Mouse (Mus musculus) CH12.LX (cell line): ENCODE measurements around the gene Olfr1270. TPM values are rescaled to one million over a fixed set of nuclear protein-coding genes. Genes with fewer than 3 reads are reported as not detected.

Experiments used
- DNase-seq: peaks from one replicate; pipeline ENCODE4 v3.0.0-alpha.2; 2013; ENCODE audit errors: extremely low read depth
- H3K27ac ChIP-seq: 2 replicates; pipeline ENCODE4 v1.5.1; 2012; ENCODE audit warnings: low read depth, mild to moderate bottlenecking, control low read depth, moderate library complexity; ENCODE audit not compliant: insufficient read depth
- H3K27me3 ChIP-seq: replicated peaks from 2 replicates; pipeline ENCODE3; 2012; ENCODE audit warnings: inconsistent platforms
- H3K36me3 ChIP-seq, 2 experiments: replicated peaks in 1 of 2; 2 replicates each; pipeline versions ENCODE3 to v1.6.1; 2012; ENCODE audit warnings: inconsistent platforms in 1 of 2, low read length in 1 of 2, mild to moderate bottlenecking in 1 of 2, mixed read lengths in 1 of 2, moderate library complexity in 1 of 2; ENCODE audit not compliant: control insufficient read depth in 1 of 2, insufficient read depth in 1 of 2
- H3K4me1 ChIP-seq, 2 experiments: 2 replicates each; pipeline ENCODE4 v1.6.1; 2012; ENCODE audit warnings: inconsistent platforms in 1 of 2, moderate library complexity in 1 of 2; ENCODE audit not compliant: insufficient read depth in 2 of 2, control insufficient read depth in 1 of 2
- H3K4me2 ChIP-seq: 2 replicates; pipeline ENCODE4 v1.6.1; 2012; ENCODE audit warnings: low read depth, mild to moderate bottlenecking, control low read depth; ENCODE audit not compliant: poor library complexity, insufficient read depth, severe bottlenecking
- H3K4me3 ChIP-seq, 3 experiments: fragments of 150-350 bp in 1 of 3; sonication (generic) in 1 of 3; replicated peaks in 1 of 3; 2 replicates each; pipeline versions ENCODE3 to v1.5.1; 2011 to 2012; ENCODE audit warnings: low read depth in 2 of 3, low read length in 2 of 3, mild to moderate bottlenecking in 2 of 3, moderate library complexity in 2 of 3, control low read depth in 1 of 3, improper control_type of control experiment in 1 of 3, inconsistent platforms in 1 of 3, mixed read lengths in 1 of 3; ENCODE audit not compliant: poor library complexity in 1 of 3
- H3K79me2 ChIP-seq: replicated peaks from 2 replicates; pipeline ENCODE4 v1.6.1; 2012; ENCODE audit warnings: mild to moderate bottlenecking, moderate library complexity; ENCODE audit not compliant: control insufficient read depth, poor library complexity, insufficient read depth, severe bottlenecking; ENCODE audit errors: extremely low read depth
- H3K9ac ChIP-seq: 2 replicates; pipeline ENCODE4 v1.6.1; 2012; ENCODE audit warnings: low read depth, mild to moderate bottlenecking, control low read depth, moderate library complexity; ENCODE audit not compliant: insufficient read depth
- H3K9me3 ChIP-seq: replicated peaks from 2 replicates; pipeline ENCODE3; 2012; ENCODE audit warnings: low read length, inconsistent platforms, mixed read lengths
- CHD1 ChIP-seq: IDR thresholded peaks from 2 replicates; pipeline ENCODE4 v1.6.1; 2012; ENCODE audit warnings: low read depth, low read length, improper control_type of control experiment, inconsistent platforms
- CHD2 ChIP-seq: IDR thresholded peaks from 2 replicates; pipeline ENCODE4 v1.6.1; 2011; ENCODE audit warnings: low read length, improper control_type of control experiment
- CTCF ChIP-seq, 2 experiments: IDR thresholded peaks in 1 of 2; conservative IDR thresholded peaks in 1 of 2; 2 replicates each; pipeline ENCODE4 v1.5.1; 2011 to 2012; ENCODE audit warnings: low read depth in 2 of 2, low read length in 2 of 2, improper control_type of control experiment in 1 of 2, inconsistent platforms in 1 of 2, mild to moderate bottlenecking in 1 of 2, moderate library complexity in 1 of 2
- EP300 ChIP-seq: IDR thresholded peaks from 2 replicates; pipeline ENCODE4 v1.6.1; 2011; ENCODE audit warnings: low read length, improper control_type of control experiment
- ETS1 ChIP-seq: conservative IDR thresholded peaks from 2 replicates; pipeline ENCODE4 v1.6.1; 2012; ENCODE audit warnings: low read depth, mild to moderate bottlenecking, inconsistent platforms, low read length, improper control_type of control experiment, moderate library complexity
- GABPA ChIP-seq: IDR thresholded peaks from 2 replicates; pipeline ENCODE4 v1.6.1; 2012; ENCODE audit warnings: low read depth, low read length, improper control_type of control experiment, inconsistent platforms; ENCODE audit not compliant: insufficient replicate concordance
- HCFC1 ChIP-seq: IDR thresholded peaks from 2 replicates; pipeline ENCODE4 v1.6.1; 2012; ENCODE audit warnings: low read depth, mild to moderate bottlenecking, inconsistent platforms, low read length, improper control_type of control experiment
- IRF4 ChIP-seq: IDR thresholded peaks from 2 replicates; pipeline ENCODE4 v1.6.1; 2014; ENCODE audit warnings: low read depth, mild to moderate bottlenecking, inconsistent platforms, low read length, improper control_type of control experiment
- JUND ChIP-seq: conservative IDR thresholded peaks from 2 replicates; pipeline ENCODE4 v1.6.1; 2011; ENCODE audit warnings: low read depth, low read length, improper control_type of control experiment
- MAX ChIP-seq: IDR thresholded peaks from 2 replicates; pipeline ENCODE4 v1.6.1; 2011; ENCODE audit warnings: low read length, improper control_type of control experiment
- MAZ ChIP-seq: IDR thresholded peaks from 2 replicates; pipeline ENCODE4 v1.6.1; 2012; ENCODE audit warnings: low read depth, mild to moderate bottlenecking, inconsistent platforms, low read length, improper control_type of control experiment, moderate library complexity
- MXI1 ChIP-seq: IDR thresholded peaks from 2 replicates; pipeline ENCODE4 v1.6.1; 2011; ENCODE audit warnings: mild to moderate bottlenecking, low read depth, low read length, improper control_type of control experiment
- NELFE ChIP-seq: IDR thresholded peaks from 2 replicates; pipeline ENCODE4 v1.6.1; 2011; ENCODE audit warnings: low read depth, low read length, improper control_type of control experiment
- NRF1 ChIP-seq: IDR thresholded peaks from 2 replicates; pipeline ENCODE4 v1.6.1; 2014; ENCODE audit warnings: low read depth, mild to moderate bottlenecking, inconsistent platforms, low read length, improper control_type of control experiment, moderate library complexity
- POLR2AphosphoS2 ChIP-seq: IDR thresholded peaks from 2 replicates; pipeline ENCODE4 v1.6.1; 2011; ENCODE audit warnings: low read depth, low read length, improper control_type of control experiment
- USF2 ChIP-seq: conservative IDR thresholded peaks from 2 replicates; pipeline ENCODE4 v1.6.1; 2011; ENCODE audit warnings: low read depth, low read length, improper control_type of control experiment
- ZKSCAN1 ChIP-seq: IDR thresholded peaks from 2 replicates; pipeline ENCODE4 v1.6.1; 2012; ENCODE audit warnings: low read depth, inconsistent platforms, low read length, improper control_type of control experiment, borderline replicate concordance
- ZMIZ1 ChIP-seq: IDR thresholded peaks from 2 replicates; pipeline ENCODE4 v1.6.1; 2012; ENCODE audit warnings: low read depth, mild to moderate bottlenecking, inconsistent platforms, low read length, improper control_type of control experiment
- ZNF384 ChIP-seq: IDR thresholded peaks from 2 replicates; pipeline ENCODE4 v1.6.1; 2012; ENCODE audit warnings: low read depth, low read length, improper control_type of control experiment, inconsistent platforms
- dilution Hi-C: fragments of 300-500 bp; cut with MboI; formaldehyde crosslinking; loops from 2 replicates; pipeline ENCODE4 v1.14.3; 2020; ENCODE audit warnings: low sequenced_read_pairs; ENCODE audit not compliant: extremely low pct_unique_long_range_greater_than_20kb, extremely low pct_ligation_motif_present
- in situ Hi-C: fragments of 300-500 bp; cut with MboI; formaldehyde crosslinking; loops from 3 replicates; pipeline ENCODE4 v1.14.3; 2019; ENCODE audit warnings: low sequenced_read_pairs, low pct_ligation_motif_present, low pct_unique_long_range_greater_than_20kb, mixed read lengths
- polyA plus RNA-seq: library from polyadenylated mRNA; unstranded; fragments of >175 nt; gene quantifications from 2 replicates; pipeline ENCODE4 v1.2.1, GENCODE M21; 2012; ENCODE audit warnings: low read depth; ENCODE audit not compliant: insufficient read length
- total RNA-seq, 2 experiments: library from RNA; depleted of rRNA; stranded (reverse); fragments of 300-350 nt in 1 of 2; fragments of >200 nt in 1 of 2; gene quantifications; 2 replicates each; pipeline ENCODE4 v1.2.3; 2012 to 2014

The Olfr1270 gene
- total and polyA plus RNA-seq, 3 experiments = not detected

- in situ Hi-C loops = no loop called here
- Histone ChIP-seq H3K9ac (no peak within 1 kb of the TSS), H3K4me1 (no peaks in the 10 kb centered on the region), H3K4me2 (no peak within 1 kb of the TSS), H3K27ac (no peak within 1 kb of the TSS), H3K79me2 (no peaks in the 10 kb centered on the region), H3K27me3 (peaks cover 39% of the 10 kb centered on the region), H3K36me3 (no peaks in the 10 kb centered on the region), H3K9me3 (no peaks in the 10 kb centered on the region), H3K4me3 (no peak within 1 kb of the TSS)
- dilution Hi-C loops = no loop called here
- TF ChIP-seq CHD2 = no peak
- no peak for TF ChIP-seq IRF4
- no peak for TF ChIP-seq POLR2AphosphoS2
- TF ChIP-seq ETS1 = no peak
- no peak for TF ChIP-seq ZNF384
- TF ChIP-seq USF2 = no peak
- no peak for TF ChIP-seq HCFC1
- no peak for DNase-seq
Measured at GRCm38 (mm10) chr2:90142196-90142595, 10.7 kb downstream of the Olfr1270 start, which contains the start of gene Olfr32. TSS of gene Olfr32 (minus strand) at chr2:90142296.

GRCm38 (mm10) chr2:90121312-90121711 lies 31.6 kb downstream of the Olfr1270 start, which contains the start of gene Olfr1269:
TSS of gene Olfr1269 (minus strand) at chr2:90121412.
- no peak for TF ChIP-seq MAZ
- no peak for TF ChIP-seq CHD1
- no peak for TF ChIP-seq JUND
- TF ChIP-seq POLR2AphosphoS2 = no peak
- TF ChIP-seq MXI1 = no peak
- TF ChIP-seq NELFE = no peak
- TF ChIP-seq ZMIZ1 = no peak
- TF ChIP-seq EP300 = no peak
- TF ChIP-seq ETS1 = no peak
- no peak for TF ChIP-seq MAX
- TF ChIP-seq GABPA = no peak
- no peak for TF ChIP-seq ZKSCAN1
- TF ChIP-seq CTCF (conservative IDR thresholded peaks at IDR 0.05 in 1 of 2, IDR thresholded peaks at IDR 0.05 in 1 of 2; ENCODE audit: low read depth in 2 of 2, low read length in 2 of 2) = no peak
- TF ChIP-seq NRF1 = no peak
- H3K4me3 ChIP-seq = no peak within 1 kb of the TSS
- no peak for DNase-seq
- no peak within 1 kb of the TSS for H3K27ac ChIP-seq
- no peaks in the 10 kb centered on the region for H3K9me3 ChIP-seq
- H3K4me1 ChIP-seq = no peaks in the 10 kb centered on the region
- in situ Hi-C loops (no loop called here), dilution Hi-C loops (no loop called here)
- no peak within 1 kb of the TSS for H3K9ac ChIP-seq
- H3K79me2 ChIP-seq = no peaks in the 10 kb centered on the region
- no peaks in the 10 kb centered on the region for H3K36me3 ChIP-seq
- peaks cover 20% of the 10 kb centered on the region for H3K27me3 ChIP-seq
- H3K4me2 ChIP-seq = no peak within 1 kb of the TSS

Other genes starting within 250 kb of the Olfr1270 start
- gene Olfr1258, start 225.8 kb downstream of the Olfr1270 start, total RNA-seq (2012; rRNA removed) = not detected in 2 replicates
- not detected in 2 replicates for gene Olfr1258, start 225.8 kb downstream of the Olfr1270 start, total RNA-seq (2014; rRNA removed)
- gene Olfr1258, start 225.8 kb downstream of the Olfr1270 start, polyA plus RNA-seq = not detected in 2 replicates
- 0.21 and 0.34 TPM in 2 replicates for gene Olfr1259, start 204.4 kb downstream of the Olfr1270 start, total RNA-seq (2012; rRNA removed)
- not detected in 2 replicates for gene Olfr1259, start 204.4 kb downstream of the Olfr1270 start, total RNA-seq (2014; rRNA removed)
- not detected in 2 replicates for gene Olfr1259, start 204.4 kb downstream of the Olfr1270 start, polyA plus RNA-seq
- gene Olfr1260, start 178.8 kb downstream of the Olfr1270 start, total RNA-seq (2012; rRNA removed) = not detected in 2 replicates
- not detected in 2 replicates for gene Olfr1260, start 178.8 kb downstream of the Olfr1270 start, total RNA-seq (2014; rRNA removed)
- not detected in 2 replicates for gene Olfr1260, start 178.8 kb downstream of the Olfr1270 start, polyA plus RNA-seq
- not detected in 2 replicates for gene Olfr1261, start 161.9 kb downstream of the Olfr1270 start, total RNA-seq (2012; rRNA removed)
- gene Olfr1261, start 161.9 kb downstream of the Olfr1270 start, total RNA-seq (2014; rRNA removed) = not detected in 2 replicates
- gene Olfr1261, start 161.9 kb downstream of the Olfr1270 start, polyA plus RNA-seq = not detected in 2 replicates
- not detected in 2 replicates for gene Olfr1262, start 152.9 kb downstream of the Olfr1270 start, total RNA-seq (2012; rRNA removed)
- not detected in 2 replicates for gene Olfr1262, start 152.9 kb downstream of the Olfr1270 start, total RNA-seq (2014; rRNA removed)
- not detected in 2 replicates for gene Olfr1262, start 152.9 kb downstream of the Olfr1270 start, polyA plus RNA-seq
- gene Olfr1263, start 141.0 kb downstream of the Olfr1270 start, total RNA-seq (2012; rRNA removed) = not detected in 2 replicates
- not detected in 2 replicates for gene Olfr1263, start 141.0 kb downstream of the Olfr1270 start, total RNA-seq (2014; rRNA removed)
- gene Olfr1263, start 141.0 kb downstream of the Olfr1270 start, polyA plus RNA-seq = not detected in 2 replicates
- not detected in 2 replicates for gene Olfr1264, start 127.5 kb downstream of the Olfr1270 start, total RNA-seq (2012; rRNA removed)
- gene Olfr1264, start 127.5 kb downstream of the Olfr1270 start, total RNA-seq (2014; rRNA removed) = not detected in 2 replicates
- not detected in 2 replicates for gene Olfr1264, start 127.5 kb downstream of the Olfr1270 start, polyA plus RNA-seq
- gene Olfr1265, start 117.8 kb downstream of the Olfr1270 start, total RNA-seq (2012; rRNA removed) = not detected in 2 replicates
- not detected in 2 replicates for gene Olfr1265, start 117.8 kb downstream of the Olfr1270 start, total RNA-seq (2014; rRNA removed)
- not detected in 2 replicates for gene Olfr1265, start 117.8 kb downstream of the Olfr1270 start, polyA plus RNA-seq
- gene Olfr140, start 89.5 kb downstream of the Olfr1270 start, total RNA-seq (2012; rRNA removed) = not detected in 2 replicates
- gene Olfr140, start 89.5 kb downstream of the Olfr1270 start, total RNA-seq (2014; rRNA removed) = not detected in 2 replicates
- gene Olfr140, start 89.5 kb downstream of the Olfr1270 start, polyA plus RNA-seq = not detected in 2 replicates
- not detected in 2 replicates for gene Olfr1269, start 31.7 kb downstream of the Olfr1270 start, total RNA-seq (2012; rRNA removed)
- gene Olfr1269, start 31.7 kb downstream of the Olfr1270 start, total RNA-seq (2014; rRNA removed) = not detected in 2 replicates
- gene Olfr1269, start 31.7 kb downstream of the Olfr1270 start, polyA plus RNA-seq = not detected in 2 replicates
- not detected in 2 replicates for gene Olfr32, start 10.8 kb downstream of the Olfr1270 start, total RNA-seq (2012; rRNA removed)
- gene Olfr32, start 10.8 kb downstream of the Olfr1270 start, total RNA-seq (2014; rRNA removed) = not detected in 2 replicates
- not detected in 2 replicates for gene Olfr32, start 10.8 kb downstream of the Olfr1270 start, polyA plus RNA-seq
- not detected in 2 replicates for gene Olfr1506, start 71.4 kb upstream of the Olfr1270 start, total RNA-seq (2012; rRNA removed)
- not detected in 2 replicates for gene Olfr1506, start 71.4 kb upstream of the Olfr1270 start, total RNA-seq (2014; rRNA removed)
- not detected in 2 replicates for gene Olfr1506, start 71.4 kb upstream of the Olfr1270 start, polyA plus RNA-seq
- not detected in 2 replicates for gene Olfr142, start 104.5 kb upstream of the Olfr1270 start, total RNA-seq (2012; rRNA removed)
- not detected in 2 replicates for gene Olfr142, start 104.5 kb upstream of the Olfr1270 start, total RNA-seq (2014; rRNA removed)
- not detected in 2 replicates for gene Olfr142, start 104.5 kb upstream of the Olfr1270 start, polyA plus RNA-seq
- not detected in 2 replicates for gene Olfr1271, start 117.9 kb upstream of the Olfr1270 start, total RNA-seq (2012; rRNA removed)
- gene Olfr1271, start 117.9 kb upstream of the Olfr1270 start, total RNA-seq (2014; rRNA removed) = not detected in 2 replicates
- gene Olfr1271, start 117.9 kb upstream of the Olfr1270 start, polyA plus RNA-seq = not detected in 2 replicates
- gene Olfr1272, start 139.8 kb upstream of the Olfr1270 start, total RNA-seq (2012; rRNA removed) = not detected in 2 replicates
- not detected in 2 replicates for gene Olfr1272, start 139.8 kb upstream of the Olfr1270 start, total RNA-seq (2014; rRNA removed)
- not detected in 2 replicates for gene Olfr1272, start 139.8 kb upstream of the Olfr1270 start, polyA plus RNA-seq
- not detected in 2 replicates for gene Gm13769, start 169.1 kb upstream of the Olfr1270 start, total RNA-seq (2012; rRNA removed)
- not detected in 2 replicates for gene Gm13769, start 169.1 kb upstream of the Olfr1270 start, total RNA-seq (2014; rRNA removed)
- gene Gm13769, start 169.1 kb upstream of the Olfr1270 start, polyA plus RNA-seq = not detected in 2 replicates
- gene Olfr1274-ps, start 245.6 kb upstream of the Olfr1270 start, total RNA-seq (2012; rRNA removed) = not detected in 2 replicates
- not detected in 2 replicates for gene Olfr1274-ps, start 245.6 kb upstream of the Olfr1270 start, total RNA-seq (2014; rRNA removed)
- not detected in 2 replicates for gene Olfr1274-ps, start 245.6 kb upstream of the Olfr1270 start, polyA plus RNA-seq